Mouse (Mus musculus): ENCODE measurements around the gene Zfp607a.
"Not testable (repeated sequence)": the region's sequence is repeated elsewhere in the genome, so short reads cannot be mapped to it uniquely, and the experiment has no call there.

- TF ChIP-seq CTCF, EP300 (IDR thresholded peaks at IDR 0.05; ENCODE audit: low read depth): not testable (repeated sequence)
These were observed 5.3 kb downstream of the Zfp607a start for GRCm38 (mm10) chr7:27862578-27862977.
